Mouse (Mus musculus) WW6 (cell line): ENCODE data around the gene Eif1.
"Not testable (repeated sequence)": the region's sequence is repeated elsewhere in the genome, so short reads cannot be mapped to it uniquely, and the experiment has no call there.

Source experiments
- DNase-seq: peaks from one replicate; pipeline ENCODE4 v3.0.0-alpha.2; 2013; ENCODE audit warnings: low read depth, low spot score

Gene Eif1

GRCm38 (mm10) chr11:100319492-100320171 is at the start of gene Eif1:
Gene Eif1 (plus strand): TSS chr11:100319885.
- peak; percentile 100 for DNase-seq

- no peak for DNase-seq
Measured at GRCm38 (mm10) chr11:100271878-100272277, 47.8 kb upstream of the Eif1 start.

- DNase-seq, result no peak
Measured at GRCm38 (mm10) chr11:100274719-100275118, 45.0 kb upstream of the Eif1 start.

- DNase-seq, result no peak
Measured at GRCm38 (mm10) chr11:100275466-100275865, 44.2 kb upstream of the Eif1 start.

GRCm38 (mm10) chr11:100277726-100278480 is 41.8 kb upstream of the Eif1 start:
- no peak for DNase-seq

GRCm38 (mm10) chr11:100278759-100279158 is 40.9 kb upstream of the Eif1 start:
- no peak for DNase-seq

- no peak for DNase-seq
Measured at GRCm38 (mm10) chr11:100281596-100282544, 37.8 kb upstream of the Eif1 start.

- DNase-seq, result no peak
Measured at GRCm38 (mm10) chr11:100282549-100282948, 37.1 kb upstream of the Eif1 start.

- DNase-seq, result no peak
Measured at GRCm38 (mm10) chr11:100284988-100285387, 34.7 kb upstream of the Eif1 start.

GRCm38 (mm10) chr11:100287024-100287423 is 32.7 kb upstream of the Eif1 start:
- DNase-seq, result no peak

- no peak for DNase-seq
Measured at GRCm38 (mm10) chr11:100288942-100289341, 30.7 kb upstream of the Eif1 start.

GRCm38 (mm10) chr11:100290235-100290634 is 29.4 kb upstream of the Eif1 start:
- no peak for DNase-seq

- DNase-seq, result no peak
Measured at GRCm38 (mm10) chr11:100292884-100293283, 26.8 kb upstream of the Eif1 start.

- peak; percentile 89 for DNase-seq
Measured at GRCm38 (mm10) chr11:100295308-100295707, 24.4 kb upstream of the Eif1 start.

GRCm38 (mm10) chr11:100297801-100298200 is 21.9 kb upstream of the Eif1 start:
- no peak for DNase-seq

- DNase-seq, result no peak
Measured at GRCm38 (mm10) chr11:100298274-100299036, 21.2 kb upstream of the Eif1 start.

- DNase-seq, result no peak
Measured at GRCm38 (mm10) chr11:100300293-100300692, 19.4 kb upstream of the Eif1 start.

GRCm38 (mm10) chr11:100301292-100301691 is 18.4 kb upstream of the Eif1 start:
- DNase-seq, result no peak

GRCm38 (mm10) chr11:100307900-100308299 is 11.8 kb upstream of the Eif1 start:
- no peak for DNase-seq

GRCm38 (mm10) chr11:100308672-100309071 is 11.0 kb upstream of the Eif1 start:
- not testable (repeated sequence) for DNase-seq

- DNase-seq, result no peak
Measured at GRCm38 (mm10) chr11:100311656-100312055, 8.0 kb upstream of the Eif1 start.
